Mouse (Mus musculus) liver, adult 2 months (tissue): ENCODE results near the gene Proca1. TPM values are rescaled to one million over a fixed set of nuclear protein-coding genes. Genes with fewer than 3 reads are reported as not detected.

Source experiments
- DNase-seq: peaks from one replicate; pipeline ENCODE4 v3.0.0-alpha.2; 2011; ENCODE audit warnings: low read depth, low spot score; ENCODE audit errors: extremely low read depth
- H3K27ac ChIP-seq: fragments of 200-500 bp; replicated peaks from 2 replicates; pipeline ENCODE4 v1.5.1; 2012; ENCODE audit warnings: low read depth, mild to moderate bottlenecking, control low read depth, inconsistent platforms, low read length; ENCODE audit not compliant: insufficient read depth
- H3K27me3 ChIP-seq: fragments of 200-500 bp; 2 replicates; pipeline ENCODE4 v1.6.1; 2012; ENCODE audit warnings: mild to moderate bottlenecking, moderate library complexity, low read length, inconsistent platforms; ENCODE audit not compliant: control insufficient read depth, insufficient read depth
- H3K36me3 ChIP-seq: fragments of 200-500 bp; 2 replicates; pipeline ENCODE4 v1.6.1; 2012; ENCODE audit warnings: low read length, inconsistent platforms; ENCODE audit not compliant: control insufficient read depth, insufficient read depth
- H3K4me1 ChIP-seq: fragments of 200-500 bp; 2 replicates; pipeline ENCODE4 v1.6.1; 2011; ENCODE audit warnings: low read length; ENCODE audit not compliant: control insufficient read depth, insufficient read depth
- H3K4me3 ChIP-seq: fragments of 200-500 bp; 2 replicates; pipeline ENCODE4 v1.5.1; 2011; ENCODE audit warnings: low read depth, mild to moderate bottlenecking, control low read depth, low read length, moderate library complexity; ENCODE audit not compliant: insufficient read depth
- H3K79me2 ChIP-seq: fragments of 200-500 bp; 2 replicates; pipeline ENCODE4 v1.6.1; 2012; ENCODE audit warnings: inconsistent platforms, mild to moderate bottlenecking, low read length, moderate library complexity; ENCODE audit not compliant: control insufficient read depth, insufficient read depth
- H3K9ac ChIP-seq: fragments of 200-500 bp; 2 replicates; pipeline ENCODE4 v1.6.1; 2012; ENCODE audit warnings: low read depth, mild to moderate bottlenecking, control low read depth, inconsistent platforms, low read length
- CTCF ChIP-seq: fragments of 200-500 bp; IDR thresholded peaks from 2 replicates; pipeline ENCODE4 v1.5.1; 2011; ENCODE audit warnings: low read depth, low read length, control low read depth
- POLR2A ChIP-seq: fragments of 200-500 bp; IDR thresholded peaks from 2 replicates; pipeline ENCODE4 v1.6.1; 2011; ENCODE audit warnings: low read length, control low read depth; ENCODE audit not compliant: insufficient read depth; ENCODE audit errors: extremely low read depth
- WGBS: fragments of 180-500 bp; shearing (Covaris S2); methylation state at CpG from one replicate; pipeline ENCODE4 v1.1.7; 2018; 5-methylcytosine and 5-hydroxymethylcytosine counted together
- polyA plus RNA-seq: library from polyadenylated mRNA; depleted of rRNA; stranded (reverse); fragments of >200 nt; gene quantifications from 2 replicates; pipeline ENCODE4 v1.2.3, GENCODE M21; 2012
- total RNA-seq: library from RNA; depleted of rRNA; stranded (reverse); fragments of >200 nt; gene quantifications from 2 replicates; pipeline ENCODE4 v1.2.3, GENCODE M21; 2014

Proca1 gene
- total and polyA plus RNA-seq, 2 experiments, result 0.24 to 0.55 TPM

DNA sequence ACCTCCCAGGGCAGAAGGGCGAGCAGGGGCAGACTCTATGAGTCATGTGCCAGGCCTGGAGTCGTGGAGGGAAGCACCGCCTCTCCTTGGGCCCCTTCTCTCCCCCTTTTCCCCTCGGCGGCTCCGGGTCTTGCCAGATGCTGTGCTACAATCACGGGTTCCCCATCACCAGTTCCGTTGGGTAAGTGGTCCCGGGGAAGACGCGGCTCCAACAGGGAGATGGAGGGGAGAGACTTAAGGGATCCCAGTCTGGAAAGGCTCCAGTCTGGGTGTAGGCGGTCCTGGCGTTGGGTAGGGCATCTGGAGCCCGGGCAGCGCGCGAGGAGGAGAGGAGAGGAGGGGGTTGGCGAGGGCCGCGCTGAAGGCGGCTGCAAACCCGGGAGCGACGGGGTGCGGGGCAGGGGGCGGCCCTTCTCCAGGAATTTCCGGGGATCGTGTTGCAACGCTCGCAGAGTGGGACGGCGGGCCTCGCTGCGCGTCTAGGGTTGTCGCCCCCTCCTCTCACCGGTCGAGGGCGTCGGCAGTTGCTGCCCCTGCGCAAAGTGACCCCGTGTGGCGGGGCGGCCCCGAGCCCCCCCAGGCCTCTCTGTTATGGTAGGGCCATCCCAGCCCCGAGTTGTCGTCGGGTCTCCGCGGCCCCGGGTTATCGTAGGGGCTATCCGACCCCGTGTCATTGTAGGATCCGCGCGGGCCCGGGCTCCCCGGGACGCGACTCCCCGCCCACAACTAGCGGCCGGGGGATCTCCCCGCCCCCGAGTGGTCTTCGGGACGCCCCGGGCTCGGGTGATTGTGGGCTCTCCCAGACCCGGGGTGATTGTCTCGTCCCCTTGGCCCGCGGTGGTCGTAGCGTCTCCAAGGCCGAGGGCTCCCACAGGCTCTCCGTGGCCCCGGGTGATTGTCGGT is 4.6 kb upstream of the Proca1 start, which contains the start of gene Rab34:
Gene Rab34 (plus strand): TSS at position 100 of the 903 bp plus-strand sequence.
- 2% methylated on average over 80 of the region's 80 CpGs for WGBS

DNA sequence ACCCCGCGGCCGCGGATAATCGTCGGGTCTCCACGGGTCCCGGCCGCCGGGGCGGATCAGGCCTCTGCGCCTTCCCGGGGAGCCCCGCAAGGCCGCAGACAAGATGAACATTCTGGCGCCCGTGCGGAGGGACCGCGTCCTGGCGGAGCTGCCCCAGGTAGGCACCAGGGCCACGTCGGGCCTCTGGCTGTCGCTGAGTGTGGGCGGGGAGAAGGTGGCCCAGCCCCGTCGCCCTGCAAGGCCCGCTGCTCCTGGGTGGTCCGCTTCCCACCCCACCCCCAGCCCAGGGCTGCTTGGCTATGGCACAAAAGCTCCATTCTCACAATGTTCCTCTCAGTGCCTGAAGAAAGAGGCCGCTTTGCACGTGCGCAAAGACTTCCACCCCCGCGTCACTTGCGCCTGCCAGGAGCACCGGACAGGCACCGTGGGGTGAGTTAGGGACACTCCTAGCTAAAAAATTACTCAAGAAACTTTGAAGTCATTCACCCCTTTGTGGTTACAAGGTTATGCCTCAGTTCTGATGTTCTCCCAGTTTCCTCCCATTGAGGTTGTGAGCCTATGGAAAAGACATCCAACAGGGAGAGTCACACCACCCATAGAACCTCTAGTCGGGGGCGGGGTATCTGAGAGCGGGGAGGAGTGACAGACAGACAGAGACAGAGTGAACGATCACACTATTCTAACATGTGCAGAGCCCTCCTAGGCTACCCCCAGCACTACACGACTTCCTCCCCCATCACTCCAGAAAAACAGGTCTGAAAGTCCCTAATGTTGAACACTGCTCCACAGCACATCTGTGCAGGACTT is 3.8 kb upstream of the Proca1 start:
- no peaks in the 10 kb centered on the region for H3K36me3 ChIP-seq
- 1% methylated on average over 42 of the region's 42 CpGs for WGBS
- peak; percentile 42 for DNase-seq
- H3K79me2 ChIP-seq, result no peaks in the 10 kb centered on the region
- H3K27me3 ChIP-seq, result no peaks in the 10 kb centered on the region
- peak overlapping the region; percentile 86 for H3K9ac ChIP-seq
- H3K4me1 ChIP-seq, result peaks cover 2% of the 10 kb centered on the region; the same call in 1 of the 2 replicates
- H3K27ac ChIP-seq, result peak overlapping the region; percentile 29
- 0 out of 2 replicates have a peak, but pooled peaks have one; percentile 16 for TF ChIP-seq POLR2A
- no peak for TF ChIP-seq CTCF
- H3K4me3 ChIP-seq, result peak overlapping the region; percentile 73

More for the DNA sequence above, 4.6 kb upstream of the Proca1 start, which contains the start of gene Rab34:
- Histone ChIP-seq H3K27me3 (no peaks in the 10 kb centered on the region), H3K27ac (peak within 1 kb of the TSS; percentile 29), H3K9ac (peak within 1 kb of the TSS; percentile 86), H3K4me3 (peak within 1 kb of the TSS; percentile 73), H3K36me3 (no peaks in the 10 kb centered on the region), H3K79me2 (no peaks in the 10 kb centered on the region), H3K4me1 (peaks cover 2% of the 10 kb centered on the region; the same call in 1 of the 2 replicates)
- no peak for DNase-seq
- TF ChIP-seq POLR2A (peak; percentile 22; the same call in 1 of the 2 replicates), CTCF (no peak)

DNA sequence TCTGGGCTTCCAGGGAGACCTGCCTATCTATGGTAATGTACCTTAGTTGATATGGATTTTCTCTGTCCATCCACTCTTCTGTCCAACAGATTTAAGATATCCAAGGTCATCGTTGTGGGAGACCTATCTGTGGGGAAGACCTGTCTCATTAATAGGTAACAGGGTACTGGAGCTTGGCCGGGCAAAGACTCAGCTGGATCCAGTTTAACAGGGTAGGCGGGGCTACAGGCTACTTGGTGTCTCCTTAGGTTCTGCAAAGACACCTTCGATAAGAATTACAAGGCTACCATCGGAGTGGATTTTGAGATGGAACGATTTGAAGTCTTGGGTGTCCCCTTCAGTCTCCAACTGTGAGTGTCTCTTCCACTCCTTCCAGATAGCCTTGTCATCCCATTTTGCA is 3.2 kb upstream of the Proca1 start:
- Histone ChIP-seq H3K79me2 (no peaks in the 10 kb centered on the region), H3K27ac (no peak overlapping the region), H3K9ac (no peak overlapping the region), H3K4me1 (peaks cover 3% of the 10 kb centered on the region; the same call in 1 of the 2 replicates), H3K4me3 (no peak overlapping the region), H3K27me3 (no peaks in the 10 kb centered on the region), H3K36me3 (no peaks in the 10 kb centered on the region)
- WGBS, result 60% methylated on average over 6 of the region's 6 CpGs
- TF ChIP-seq POLR2A (no peak), CTCF (no peak)
- no peak for DNase-seq

DNA sequence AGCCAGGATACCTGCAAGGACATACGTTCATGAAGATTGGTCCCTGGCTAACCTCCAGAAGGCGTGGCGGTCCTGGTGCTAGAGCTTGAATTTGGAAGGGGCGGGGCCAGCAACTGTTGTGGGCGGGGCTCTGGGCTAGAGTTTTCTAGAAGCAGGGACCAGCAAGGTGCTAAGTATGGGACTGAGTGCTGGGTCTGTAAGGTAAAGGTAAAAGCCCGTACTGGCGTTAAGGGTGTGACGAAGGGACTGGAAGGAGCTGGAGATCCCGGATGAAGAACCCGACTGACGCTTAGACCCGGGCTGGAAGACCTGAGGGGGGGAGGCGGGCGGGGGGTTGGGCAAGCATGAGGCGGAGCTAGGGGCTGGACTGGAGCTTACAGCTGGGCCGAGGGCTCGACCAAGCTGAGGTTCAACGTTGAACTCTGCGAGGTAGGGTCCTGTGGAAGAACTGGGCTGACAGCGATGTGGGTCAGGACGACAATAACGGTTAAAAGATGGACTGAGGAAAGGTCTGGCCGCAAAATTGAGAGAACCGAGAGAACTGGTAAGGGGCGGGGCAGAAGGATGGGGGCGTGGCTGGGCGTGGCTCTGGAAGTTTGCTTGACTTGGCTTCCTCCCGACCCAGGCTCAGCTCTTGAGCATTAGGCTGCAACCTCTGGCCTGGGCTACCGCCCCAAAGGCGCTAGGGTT is 1.4 kb downstream of the Proca1 start:
- Histone ChIP-seq H3K79me2 (no peaks in the 10 kb centered on the region), H3K27ac (peak overlapping the region; percentile 58; the same call in 1 of the 2 replicates), H3K4me1 (peaks cover 3% of the 10 kb centered on the region; the same call in 1 of the 2 replicates), H3K27me3 (no peaks in the 10 kb centered on the region), H3K4me3 (peak overlapping the region; percentile 59), H3K36me3 (no peaks in the 10 kb centered on the region), H3K9ac (peak overlapping the region; percentile 64)
- peak; percentile 77 for DNase-seq
- 7% methylated on average over 30 of the region's 30 CpGs for WGBS
- TF ChIP-seq CTCF (no peak), POLR2A (no peak)
